Mouse (Mus musculus): Measurements from ENCODE around the gene Lrrc1.

The Lrrc1 gene

GRCm38 (mm10) chr9:77463861-77464260, 80.8 kb downstream of the Lrrc1 start:
- no peak for DNase-seq (ENCODE audit: low spot score)

GRCm38 (mm10) chr9:77463195-77463594, 81.5 kb downstream of the Lrrc1 start:
- no peak for DNase-seq (ENCODE audit: low spot score)

- DNase-seq (ENCODE audit: low spot score): no peak
Observed at GRCm38 (mm10) chr9:77461371-77461915, 83.2 kb downstream of the Lrrc1 start.

- DNase-seq (ENCODE audit: low spot score): no peak
Observed at GRCm38 (mm10) chr9:77460408-77460807, 84.3 kb downstream of the Lrrc1 start.

GRCm38 (mm10) chr9:77459365-77459764, 85.3 kb downstream of the Lrrc1 start:
- DNase-seq (ENCODE audit: low spot score): no peak

- no peak for DNase-seq (ENCODE audit: low spot score)
Observed at GRCm38 (mm10) chr9:77456169-77456826, 88.4 kb downstream of the Lrrc1 start.

GRCm38 (mm10) chr9:77455439-77456168, 89.1 kb downstream of the Lrrc1 start:
- DNase-seq (ENCODE audit: low spot score): no peak

- DNase-seq (ENCODE audit: low spot score): no peak
Observed at GRCm38 (mm10) chr9:77452046-77452807, 92.4 kb downstream of the Lrrc1 start.

GRCm38 (mm10) chr9:77450447-77450846, 94.2 kb downstream of the Lrrc1 start:
- DNase-seq (ENCODE audit: low spot score): no peak

GRCm38 (mm10) chr9:77444876-77445275, 99.8 kb downstream of the Lrrc1 start:
- no peak for DNase-seq (ENCODE audit: low spot score)

- no peak for DNase-seq (ENCODE audit: low spot score)
Observed at GRCm38 (mm10) chr9:77439371-77439770, 105.3 kb downstream of the Lrrc1 start.

GRCm38 (mm10) chr9:77438836-77439271, 105.8 kb downstream of the Lrrc1 start:
- no peak for DNase-seq (ENCODE audit: low spot score)

GRCm38 (mm10) chr9:77437131-77437530, 107.5 kb downstream of the Lrrc1 start:
- DNase-seq (ENCODE audit: low spot score): no peak

GRCm38 (mm10) chr9:77434965-77435364, 109.7 kb downstream of the Lrrc1 start:
- DNase-seq (ENCODE audit: low spot score): no peak

GRCm38 (mm10) chr9:77433476-77433875, 111.2 kb downstream of the Lrrc1 start:
- no peak for DNase-seq (ENCODE audit: low spot score)

GRCm38 (mm10) chr9:77432030-77432429, 112.6 kb downstream of the Lrrc1 start:
- DNase-seq (ENCODE audit: low spot score): no peak

GRCm38 (mm10) chr9:77430413-77431087, 114.1 kb downstream of the Lrrc1 start:
- no peak for DNase-seq (ENCODE audit: low spot score)

GRCm38 (mm10) chr9:77429230-77430015, 115.2 kb downstream of the Lrrc1 start:
- no peak for DNase-seq (ENCODE audit: low spot score)

- DNase-seq (ENCODE audit: low spot score): no peak
Observed at GRCm38 (mm10) chr9:77428748-77429140, 115.9 kb downstream of the Lrrc1 start.

- DNase-seq (ENCODE audit: low spot score): no peak
Observed at GRCm38 (mm10) chr9:77428115-77428747, 116.4 kb downstream of the Lrrc1 start.
